Mouse (Mus musculus): Measurements from ENCODE around the gene Rubcnl. TPM values are rescaled to one million over a fixed set of nuclear protein-coding genes. Genes with fewer than 3 reads are reported as not detected.

The Rubcnl gene
- total RNA-seq, 2 experiments from 2014 or later: 0.86 to 2.4 TPM

GRCm38 (mm10) chr14:75068430-75069112, 52.7 kb downstream of the Rubcnl start:
- DNase-seq (ENCODE audit: low spot score in 2 of 2): no peak

- DNase-seq (ENCODE audit: low spot score in 2 of 2): no peak
Measured at GRCm38 (mm10) chr14:75069356-75069979, 53.6 kb downstream of the Rubcnl start.

- no peak for DNase-seq (ENCODE audit: low spot score in 2 of 2)
Measured at GRCm38 (mm10) chr14:75071091-75071490, 55.3 kb downstream of the Rubcnl start.

- no peak for DNase-seq (ENCODE audit: low spot score in 2 of 2)
Measured at GRCm38 (mm10) chr14:75075299-75076180, 59.7 kb downstream of the Rubcnl start.

GRCm38 (mm10) chr14:75077946-75078345, 62.1 kb downstream of the Rubcnl start:
- peak in 1 of 2 experiments; percentile 32 for DNase-seq (ENCODE audit: low spot score in 2 of 2)

Other genes with a start within 250 kb of the Rubcnl start
- gene Lrch1, start 68.2 kb upstream of the Rubcnl start, total RNA-seq (2021): 10 to 100 TPM; 14.0 to 14.2 TPM
- gene Lrrc63, start 114.9 kb downstream of the Rubcnl start, total RNA-seq (2021): not detected
- gene Lcp1, start 115.1 kb downstream of the Rubcnl start, total RNA-seq (2021): 10 to 100 TPM; 14.8 to 26.2 TPM
- gene Cpb2, start 226.3 kb downstream of the Rubcnl start, total RNA-seq (2021): not detected

Measured in adrenal gland, adult 18-20 months (tissue).